Mouse (Mus musculus) large intestine, adult 2 months (tissue): ENCODE data around the gene Mctp1. TPM values are rescaled to one million over a fixed set of nuclear protein-coding genes. Genes with fewer than 3 reads are reported as not detected.
A peak's percentile ranks its signal among the peaks of the same experiment; 100 is the strongest.

Source experiments
- DNase-seq: peaks from one replicate; pipeline ENCODE4 v3.0.0-alpha.2; 2012; ENCODE audit warnings: low read depth, low spot score
- WGBS: fragments of 180-500 bp; shearing (Covaris S2); methylation state at CpG from one replicate; pipeline ENCODE4 v1.1.7; 2018; 5-methylcytosine and 5-hydroxymethylcytosine counted together
- polyA plus RNA-seq: library from polyadenylated mRNA; depleted of rRNA; stranded (reverse); fragments of >200 nt; gene quantifications from 2 replicates; pipeline ENCODE4 v1.2.3, GENCODE M21; 2012

Gene Mctp1
- polyA plus RNA-seq, 1 experiment = 0.22 TPM

- WGBS = 83% methylated on average over 9 of the region's 9 CpGs
- DNase-seq = no peak
Observed at GRCm38 (mm10) chr13:76802926-76803325, 418.6 kb downstream of the Mctp1 start.

DNA sequence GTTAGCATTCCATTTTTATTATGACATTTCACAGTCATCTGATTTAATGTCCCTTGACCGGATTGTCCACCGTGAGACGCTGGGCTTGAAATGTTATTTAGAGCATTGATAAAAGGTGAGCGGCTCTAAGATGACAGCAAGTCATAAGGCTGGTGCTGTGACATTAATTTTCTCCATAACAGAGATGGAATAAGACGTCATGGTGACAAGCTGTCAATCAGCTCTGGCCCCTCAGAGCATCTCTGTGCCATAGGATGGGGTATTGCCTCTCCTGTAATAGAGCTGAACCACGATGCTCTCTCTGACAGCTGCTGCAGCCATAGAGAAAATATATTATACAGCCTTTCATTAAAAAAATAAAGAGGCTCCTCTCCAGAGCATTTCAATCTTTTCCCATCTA, 419.5 kb downstream of the Mctp1 start:
- DNase-seq = no peak
- 36% methylated on average over 6 of the region's 6 CpGs for whole genome bisulfite sequencing

- WGBS = 84% methylated on average over 1 of the region's 1 CpGs
- DNase-seq = no peak
Observed at GRCm38 (mm10) chr13:76808871-76809390, 424.6 kb downstream of the Mctp1 start.

DNA sequence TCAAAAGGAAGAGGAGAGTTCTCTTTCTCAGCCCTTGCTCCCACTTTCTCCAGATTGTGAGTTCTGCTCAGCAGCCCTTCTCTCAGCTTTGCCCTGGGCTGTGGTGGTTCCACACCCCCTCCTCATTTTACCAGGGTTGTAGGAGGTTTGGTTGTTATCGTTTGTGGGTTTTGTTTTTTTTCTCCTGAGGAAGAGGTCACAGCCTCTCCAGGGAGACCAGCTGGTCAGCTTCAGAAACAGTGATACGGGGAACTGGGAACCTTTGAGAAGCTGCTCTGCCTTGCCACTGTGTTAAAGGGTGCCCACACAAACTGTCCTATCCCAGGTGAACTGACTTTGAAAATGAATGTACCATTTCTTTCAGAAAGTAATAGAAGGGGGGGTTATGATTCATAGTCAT, 425.5 kb downstream of the Mctp1 start:
- WGBS = 30% methylated on average over 2 of the region's 2 CpGs
- no peak for DNase-seq

GRCm38 (mm10) chr13:76810496-76810939, 426.2 kb downstream of the Mctp1 start:
- no peak for DNase-seq

GRCm38 (mm10) chr13:76823083-76823482, 438.7 kb downstream of the Mctp1 start:
- DNase-seq = no peak
- 63% methylated on average over 3 of the region's 3 CpGs for WGBS

More at GRCm38 (mm10) chr13:76810496-76810939, 426.2 kb downstream of the Mctp1 start:
- WGBS = 26% methylated on average over 7 of the region's 7 CpGs

- WGBS = 71% methylated on average over 10 of the region's 10 CpGs
Observed at GRCm38 (mm10) chr13:76824932-76825694, 440.8 kb downstream of the Mctp1 start.

DNA sequence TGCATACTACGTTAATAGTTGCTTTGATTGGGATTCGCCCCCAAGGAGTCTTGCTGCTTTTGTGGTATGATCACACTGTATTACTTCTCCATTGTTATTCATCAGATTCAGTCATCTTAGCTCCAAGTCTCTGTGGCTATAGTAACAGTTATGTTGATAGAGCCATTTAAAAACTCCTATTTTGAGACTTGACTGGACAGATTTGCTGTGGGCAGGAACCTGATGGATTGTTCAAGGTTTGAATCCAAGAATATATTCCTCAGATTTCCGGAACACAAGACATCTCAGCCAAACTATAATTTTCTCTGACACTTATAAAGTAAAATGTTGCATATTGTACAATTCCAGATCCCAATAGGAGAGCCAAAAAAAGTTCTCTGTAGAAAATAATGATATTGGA, 443.4 kb downstream of the Mctp1 start:
- no peak for DNase-seq
- WGBS = 80% methylated on average over 3 of the region's 3 CpGs

More at GRCm38 (mm10) chr13:76824932-76825694, 440.8 kb downstream of the Mctp1 start:
- DNase-seq = no peak

GRCm38 (mm10) chr13:76838031-76838430, 453.7 kb downstream of the Mctp1 start:
- DNase-seq = no peak
- WGBS = 51% methylated on average over 3 of the region's 3 CpGs

DNA sequence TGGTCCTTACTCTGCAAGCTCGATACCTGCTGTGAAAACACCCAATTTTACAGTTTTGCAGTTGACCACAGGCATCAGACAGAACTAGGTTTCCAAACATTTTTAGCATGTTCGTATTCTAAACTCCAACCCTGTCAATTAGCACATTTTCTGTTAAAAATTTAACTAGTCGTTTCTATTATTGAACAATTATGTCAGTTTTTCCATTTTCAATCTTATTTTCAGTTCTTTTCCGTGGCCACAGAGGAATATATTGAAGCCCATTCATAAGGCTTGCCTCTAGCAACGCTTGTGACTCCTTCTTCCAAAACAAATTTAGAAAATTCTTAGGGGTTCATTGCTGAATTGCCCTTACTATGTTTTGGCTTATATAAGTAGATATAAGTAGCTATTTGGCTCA, 456.4 kb downstream of the Mctp1 start:
- WGBS = 68% methylated on average over 5 of the region's 5 CpGs
- DNase-seq = no peak

- 52% methylated on average over 8 of the region's 8 CpGs for WGBS
- DNase-seq = peak; percentile 4
Observed at GRCm38 (mm10) chr13:76844629-76845255, 460.4 kb downstream of the Mctp1 start.

DNA sequence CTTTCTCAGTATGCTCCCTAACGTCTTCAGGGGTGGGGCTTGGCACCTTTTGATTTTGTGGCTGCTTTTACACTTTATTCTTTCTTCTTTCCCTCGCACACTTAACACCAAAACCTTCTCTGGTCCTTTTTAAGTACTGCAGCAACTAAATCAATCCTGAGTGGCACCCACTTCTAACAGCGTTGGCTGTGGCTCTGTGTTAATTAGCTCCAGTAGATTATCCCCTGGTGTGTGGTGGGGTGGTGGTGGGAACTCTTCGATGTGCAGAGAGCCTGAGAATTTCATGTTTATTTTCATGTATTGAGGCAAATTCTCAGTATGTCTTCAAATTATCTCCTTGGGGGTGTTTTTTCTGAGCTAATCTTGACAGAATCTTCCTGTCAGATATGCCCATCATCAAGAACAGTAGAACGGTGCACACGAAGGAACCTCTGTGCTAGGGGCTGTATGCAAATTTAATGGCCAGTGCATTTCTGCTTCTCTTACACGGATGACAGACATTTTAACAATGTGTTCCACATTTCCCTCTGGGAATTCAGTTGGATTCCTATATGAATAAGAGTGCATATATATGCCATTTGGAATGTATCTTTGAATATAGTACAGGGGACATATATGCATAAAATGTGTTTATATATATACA, 466.2 kb downstream of the Mctp1 start:
- DNase-seq = no peak

GRCm38 (mm10) chr13:76854306-76854705, 470.0 kb downstream of the Mctp1 start:
- DNase-seq = no peak
- 36% methylated on average over 1 of the region's 1 CpGs for WGBS

More for the DNA sequence above, 466.2 kb downstream of the Mctp1 start:
- 60% methylated on average over 7 of the region's 7 CpGs for WGBS

- 84% methylated on average over 3 of the region's 3 CpGs for WGBS
- no peak for DNase-seq
Observed at GRCm38 (mm10) chr13:76855021-76855420, 470.7 kb downstream of the Mctp1 start.

DNA sequence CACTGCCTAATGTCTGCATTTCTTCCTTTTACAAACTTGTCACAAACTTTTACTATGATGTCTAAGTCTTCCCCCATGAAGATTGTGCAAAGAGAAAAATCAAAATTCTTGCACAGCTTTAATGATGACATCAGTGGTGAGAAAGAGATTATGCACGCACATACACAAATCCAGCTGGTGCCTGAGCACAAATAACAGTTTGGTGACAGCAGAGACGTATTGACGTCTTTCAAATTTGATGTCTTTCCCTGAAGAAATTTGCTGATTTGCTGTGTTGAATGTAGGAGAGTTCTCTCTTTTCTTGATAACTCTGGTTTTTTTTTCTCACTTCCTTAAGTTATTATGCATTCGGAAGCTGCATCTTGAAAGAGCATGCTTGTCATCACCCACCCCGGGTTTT, 472.7 kb downstream of the Mctp1 start:
- DNase-seq = no peak
- 65% methylated on average over 5 of the region's 5 CpGs for WGBS

DNA sequence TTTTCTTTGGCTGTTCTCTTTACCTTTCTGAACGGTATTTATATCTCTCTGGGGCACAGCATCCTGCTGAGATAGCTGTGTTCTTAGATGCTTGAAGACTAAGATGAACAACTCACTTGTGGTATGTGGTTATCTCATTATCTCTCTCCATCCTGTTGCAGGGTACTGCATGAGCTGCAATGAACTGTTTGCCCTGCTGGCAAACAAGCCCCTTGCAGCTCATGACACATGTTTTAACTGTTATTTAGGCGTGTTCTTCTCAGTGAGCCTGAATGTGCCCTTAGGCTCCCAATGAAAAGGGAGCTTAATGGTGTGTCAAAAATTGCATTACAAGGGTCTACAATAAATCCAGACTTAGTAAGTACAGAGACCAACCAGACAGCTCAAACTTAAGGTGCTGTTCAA, 473.7 kb downstream of the Mctp1 start:
- DNase-seq = no peak

GRCm38 (mm10) chr13:76870291-76870690, 486.0 kb downstream of the Mctp1 start:
- no peak for DNase-seq
- WGBS = 79% methylated on average over 3 of the region's 3 CpGs

More for the DNA sequence above, 473.7 kb downstream of the Mctp1 start:
- 57% methylated on average over 2 of the region's 2 CpGs for WGBS

DNA sequence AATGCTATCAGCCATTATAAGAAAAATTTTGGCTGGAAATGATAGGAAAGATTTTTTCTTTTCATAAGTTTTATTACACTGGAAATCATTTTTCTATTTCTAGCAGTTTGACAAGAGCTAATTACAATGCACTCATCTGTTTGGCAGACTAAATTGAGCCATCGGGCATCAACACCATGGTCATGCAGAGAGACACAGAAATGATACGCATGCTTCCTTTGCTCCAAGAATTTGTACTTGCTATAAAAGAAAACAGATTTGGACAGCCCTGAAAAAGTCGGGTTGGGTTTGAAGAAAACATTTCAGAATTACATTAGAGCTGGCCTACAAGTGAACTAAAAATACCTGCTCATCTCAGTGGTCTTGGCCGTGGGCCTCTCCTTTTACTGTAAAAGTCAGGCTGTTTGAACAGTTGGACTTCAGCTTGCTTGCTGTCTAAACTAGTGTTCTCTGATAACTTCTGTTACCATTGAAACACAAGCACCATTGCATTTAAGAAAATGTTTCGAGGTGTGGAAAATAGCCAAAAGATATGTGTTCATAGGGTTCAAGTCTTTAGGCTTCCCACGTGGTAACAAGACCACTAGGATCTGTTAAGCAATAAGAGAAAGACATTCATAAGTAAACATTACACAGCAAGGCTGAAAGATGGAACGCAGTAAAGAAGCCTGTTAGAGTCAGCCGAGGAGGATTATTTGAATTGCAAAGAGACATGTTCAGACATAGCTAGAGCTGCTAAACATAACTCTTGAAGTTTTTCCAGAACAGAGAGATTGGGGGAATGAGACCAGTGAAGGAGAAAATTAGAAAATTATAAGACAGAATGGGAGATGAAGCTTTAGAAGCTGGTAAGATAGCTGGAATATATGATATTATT, 493.8 kb downstream of the Mctp1 start:
- WGBS = 54% methylated on average over 8 of the region's 8 CpGs
- DNase-seq = no peak

DNA sequence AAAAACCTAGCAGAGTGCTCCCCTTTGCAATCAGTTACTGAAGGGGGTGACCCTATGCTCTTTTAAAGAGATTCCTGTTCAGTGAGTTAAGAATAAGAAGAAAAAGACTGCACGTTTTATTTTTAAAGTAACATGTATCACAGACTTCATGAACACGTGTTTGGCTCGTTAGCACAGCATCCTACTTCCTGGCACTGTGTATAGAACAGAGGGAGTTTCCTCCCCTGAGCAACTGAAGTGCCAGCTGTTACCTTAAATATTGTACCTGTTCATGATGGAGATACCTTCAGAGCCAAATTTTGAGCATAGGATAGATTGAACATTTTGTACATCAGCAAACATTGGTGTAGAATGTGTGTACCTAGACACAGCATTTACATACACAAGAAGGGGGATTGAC, 494.7 kb downstream of the Mctp1 start:
- no peak for DNase-seq
- WGBS = 65% methylated on average over 3 of the region's 3 CpGs
